Mouse (Mus musculus) embryonic facial prominence, embryonic 11.5 days (tissue): ENCODE measurements at regions not wholly inside any gene's neighbourhood (a gene's known extent, or its start where the extent isn't known, plus 50 kb on each side); places are given as distances from the start of the nearest gene placed in this dataset.

Source experiments
- ATAC-seq: fragments of 200-750 bp; cut with Nextera tagmentation; replicated peaks from 2 replicates; pipeline ENCODE4 v1.8.0; 2017; ENCODE audit warnings: low read depth; ENCODE audit not compliant: insufficient number of reproducible peaks, low FRiP score, low TSS enrichment
- DNase-seq: peaks from one replicate; pipeline ENCODE4 v3.0.0-alpha.2; 2015; ENCODE audit warnings: low spot score
- H3K27ac ChIP-seq: fragments of 300-500 bp; sonication (generic); replicated peaks from 2 replicates; pipeline ENCODE4 v1.5.1; 2014; ENCODE audit warnings: mild to moderate bottlenecking, low read depth, low read length, control low read depth
- H3K27me3 ChIP-seq: fragments of 300-500 bp; sonication (generic); 2 replicates; pipeline ENCODE4 v1.6.1; 2014; ENCODE audit warnings: mild to moderate bottlenecking, low read length, moderate library complexity, mixed read lengths; ENCODE audit not compliant: control insufficient read depth, insufficient read depth
- H3K36me3 ChIP-seq: fragments of 300-500 bp; sonication (generic); replicated peaks from 2 replicates; pipeline ENCODE4 v1.6.1; 2014; ENCODE audit warnings: low read depth, mild to moderate bottlenecking, low read length, moderate library complexity, mixed read lengths; ENCODE audit not compliant: control insufficient read depth, insufficient read depth
- H3K4me1 ChIP-seq: fragments of 300-500 bp; sonication (generic); 2 replicates; pipeline ENCODE4 v1.6.1; 2014; ENCODE audit warnings: low read length, mixed read lengths; ENCODE audit not compliant: control insufficient read depth, insufficient read depth
- H3K4me2 ChIP-seq: fragments of 300-500 bp; sonication (generic); 2 replicates; pipeline ENCODE4 v1.6.1; 2014; ENCODE audit warnings: low read depth, mild to moderate bottlenecking, control low read depth, low read length, moderate library complexity
- H3K4me3 ChIP-seq: fragments of 300-500 bp; sonication (generic); 2 replicates; pipeline ENCODE4 v1.5.1; 2014; ENCODE audit warnings: low read depth, low read length, control low read depth
- H3K9ac ChIP-seq: fragments of 300-500 bp; sonication (generic); replicated peaks from 2 replicates; pipeline ENCODE4 v1.6.1; 2014; ENCODE audit warnings: mild to moderate bottlenecking, control low read depth, low read length
- H3K9me3 ChIP-seq: fragments of 300-500 bp; sonication (generic); replicated peaks from 2 replicates; pipeline ENCODE4 v1.6.1; 2016; ENCODE audit warnings: mild to moderate bottlenecking, low read length, inconsistent platforms, mixed read lengths; ENCODE audit not compliant: control insufficient read depth
- WGBS: fragments of 180-500 bp; shearing (Covaris S2); extraction: QIAGEN DNeasy Blood & Tissue Kit; methylation state at CpG from one replicate; pipeline ENCODE4 v1.1.7; 2014; 5-methylcytosine and 5-hydroxymethylcytosine counted together

- H3K4me3 ChIP-seq: no peak overlapping the region
These were observed 188.7 kb upstream of the Tnc start for GRCm38 (mm10) chr4:64235534-64235933.

GRCm38 (mm10) chr4:64232159-64232558, 185.3 kb upstream of the Tnc start:
- H3K27ac ChIP-seq: no peak overlapping the region
- no peak overlapping the region for H3K4me3 ChIP-seq

More at GRCm38 (mm10) chr4:64235534-64235933, 188.7 kb upstream of the Tnc start:
- no peaks in the 10 kb centered on the region for H3K9me3 ChIP-seq
- no peak overlapping the region for H3K4me2 ChIP-seq
- H3K27me3 ChIP-seq: no peaks in the 10 kb centered on the region
- no peaks in the 10 kb centered on the region for H3K4me1 ChIP-seq
- H3K9ac ChIP-seq: no peak overlapping the region
- H3K27ac ChIP-seq: no peak overlapping the region
- 90% methylated on average over 4 of the region's 4 CpGs for WGBS
- DNase-seq: no peak
- no peak for ATAC-seq
- no peaks in the 10 kb centered on the region for H3K36me3 ChIP-seq

GRCm38 (mm10) chr4:64228341-64228740, 181.5 kb upstream of the Tnc start:
- Histone ChIP-seq H3K4me3 (no peak overlapping the region), H3K4me1 (no peaks in the 10 kb centered on the region), H3K9ac (no peak overlapping the region), H3K27ac (no peak overlapping the region), H3K27me3 (no peaks in the 10 kb centered on the region), H3K4me2 (no peak overlapping the region), H3K36me3 (no peaks in the 10 kb centered on the region), H3K9me3 (no peaks in the 10 kb centered on the region)
- 81% methylated on average over 3 of the region's 3 CpGs for WGBS
- DNase-seq (no peak), ATAC-seq (no peak)

More at GRCm38 (mm10) chr4:64232159-64232558, 185.3 kb upstream of the Tnc start:
- ATAC-seq: no peak
- H3K36me3 ChIP-seq: no peaks in the 10 kb centered on the region
- H3K4me2 ChIP-seq: no peak overlapping the region
- DNase-seq: no peak
- H3K9me3 ChIP-seq: no peaks in the 10 kb centered on the region
- no peaks in the 10 kb centered on the region for H3K4me1 ChIP-seq
- WGBS: 82% methylated on average over 4 of the region's 4 CpGs
- no peak overlapping the region for H3K9ac ChIP-seq
- no peaks in the 10 kb centered on the region for H3K27me3 ChIP-seq

- Histone ChIP-seq H3K4me3 (no peak overlapping the region), H3K4me2 (no peak overlapping the region), H3K9me3 (no peaks in the 10 kb centered on the region), H3K27me3 (no peaks in the 10 kb centered on the region), H3K27ac (no peak overlapping the region), H3K4me1 (no peaks in the 10 kb centered on the region), H3K36me3 (no peaks in the 10 kb centered on the region), H3K9ac (no peak overlapping the region)
- no peak for ATAC-seq
- DNase-seq: no peak
These were observed 179.8 kb upstream of the Tnc start for GRCm38 (mm10) chr4:64226635-64227034.

GRCm38 (mm10) chr4:64224918-64225317, 178.1 kb upstream of the Tnc start:
- Histone ChIP-seq H3K36me3 (no peaks in the 10 kb centered on the region), H3K27me3 (no peaks in the 10 kb centered on the region), H3K27ac (no peak overlapping the region), H3K4me3 (no peak overlapping the region), H3K4me1 (no peaks in the 10 kb centered on the region), H3K9ac (no peak overlapping the region), H3K4me2 (no peak overlapping the region), H3K9me3 (no peaks in the 10 kb centered on the region)
- DNase-seq (no peak), ATAC-seq (no peak)
- WGBS: 91% methylated on average over 5 of the region's 5 CpGs

GRCm38 (mm10) chr4:64219802-64220201, 173.0 kb upstream of the Tnc start:
- no peak overlapping the region for H3K27ac ChIP-seq
- H3K36me3 ChIP-seq: no peaks in the 10 kb centered on the region
- no peak overlapping the region for H3K4me2 ChIP-seq
- no peak overlapping the region for H3K4me3 ChIP-seq
- WGBS: 68% methylated on average over 2 of the region's 2 CpGs
- H3K9ac ChIP-seq: no peak overlapping the region
- H3K4me1 ChIP-seq: no peaks in the 10 kb centered on the region
- H3K27me3 ChIP-seq: no peaks in the 10 kb centered on the region
- H3K9me3 ChIP-seq: no peaks in the 10 kb centered on the region
- DNase-seq (no peak), ATAC-seq (no peak)

GRCm38 (mm10) chr4:64207118-64207868, 160.5 kb upstream of the Tnc start:
- Histone ChIP-seq H3K9ac (no peak overlapping the region), H3K4me1 (no peaks in the 10 kb centered on the region), H3K9me3 (no peaks in the 10 kb centered on the region), H3K4me2 (no peak overlapping the region), H3K27ac (no peak overlapping the region), H3K36me3 (no peaks in the 10 kb centered on the region), H3K4me3 (no peak overlapping the region), H3K27me3 (no peaks in the 10 kb centered on the region)
- WGBS: 41% methylated on average over 8 of the region's 8 CpGs
- ATAC-seq (no peak), DNase-seq (no peak)

- no peaks in the 10 kb centered on the region for H3K9me3 ChIP-seq
- no peak for ATAC-seq
- H3K36me3 ChIP-seq: no peaks in the 10 kb centered on the region
- H3K4me3 ChIP-seq: no peak overlapping the region
- H3K27ac ChIP-seq: no peak overlapping the region
- no peaks in the 10 kb centered on the region for H3K4me1 ChIP-seq
- no peak overlapping the region for H3K4me2 ChIP-seq
- WGBS: 86% methylated on average over 3 of the region's 3 CpGs
- no peaks in the 10 kb centered on the region for H3K27me3 ChIP-seq
- DNase-seq: no peak
- no peak overlapping the region for H3K9ac ChIP-seq
These were observed 154.0 kb upstream of the Tnc start for GRCm38 (mm10) chr4:64200808-64201190.
